Mouse (Mus musculus): ENCODE data around the gene Ptgs1.

- no peak for TF ChIP-seq CTCF (IDR thresholded peaks at IDR 0.05; ENCODE audit: low read depth, low read length)
- no peak for TF ChIP-seq POLR2A (IDR thresholded peaks at IDR 0.05; ENCODE audit: borderline replicate concordance, low read depth, low read length)
These were observed 8.7 kb downstream of the Ptgs1 start for GRCm38 (mm10) chr2:36238951-36239350.

Data from bone marrow macrophage, adult 2 months (primary cell).